Mouse (Mus musculus) left cerebral cortex, adult 11 months (tissue): ENCODE measurements around the gene Syna.

Experiments
- DNase-seq: peaks from one replicate; pipeline ENCODE4 v3.0.0; 2022; ENCODE audit warnings: low spot score

The Syna gene

DNA sequence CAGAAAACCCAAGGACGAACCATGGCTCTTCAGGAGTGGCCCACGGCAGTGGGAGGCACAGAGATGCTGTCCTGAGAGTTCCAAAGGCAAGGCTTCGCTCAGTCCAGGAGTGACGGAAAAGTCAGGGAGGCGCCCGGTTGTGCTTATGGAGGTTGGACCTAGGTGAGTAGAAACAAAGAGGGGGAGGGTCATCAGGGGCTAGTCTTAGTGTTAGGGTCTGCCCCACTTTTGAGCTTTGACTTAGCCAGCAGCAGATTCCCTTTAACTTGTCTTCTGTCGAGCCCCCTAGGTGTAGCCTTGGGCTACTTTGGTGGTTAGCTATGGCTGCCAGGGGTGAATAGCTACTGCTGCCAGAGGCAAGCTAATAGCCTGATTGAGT, at the start of gene Syna:
Gene Syna, minus strand, starts transcription at position 101 of the 379 bp plus-strand sequence.
- no peak for DNase-seq

DNA sequence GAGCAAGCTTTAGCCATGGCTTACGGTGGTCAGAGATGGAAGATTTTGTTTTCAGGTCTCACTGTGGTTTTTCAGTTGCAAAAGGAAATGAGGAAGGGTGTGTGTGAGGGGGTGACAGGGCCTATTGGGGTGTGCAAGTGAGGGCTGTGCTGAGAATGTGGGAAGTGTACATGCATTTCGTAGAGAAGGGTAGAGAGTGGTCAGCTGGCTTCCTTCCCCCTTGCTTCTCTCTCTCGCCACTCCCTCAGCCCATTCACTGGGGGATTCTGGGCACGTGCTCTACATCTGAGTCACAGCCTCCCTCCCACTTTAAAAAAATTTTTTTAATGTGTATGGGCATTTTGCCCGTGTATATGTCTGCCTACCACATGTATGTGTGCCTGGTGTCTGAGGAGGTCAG, 47.1 kb upstream of the Syna start:
- DNase-seq, result no peak

DNA sequence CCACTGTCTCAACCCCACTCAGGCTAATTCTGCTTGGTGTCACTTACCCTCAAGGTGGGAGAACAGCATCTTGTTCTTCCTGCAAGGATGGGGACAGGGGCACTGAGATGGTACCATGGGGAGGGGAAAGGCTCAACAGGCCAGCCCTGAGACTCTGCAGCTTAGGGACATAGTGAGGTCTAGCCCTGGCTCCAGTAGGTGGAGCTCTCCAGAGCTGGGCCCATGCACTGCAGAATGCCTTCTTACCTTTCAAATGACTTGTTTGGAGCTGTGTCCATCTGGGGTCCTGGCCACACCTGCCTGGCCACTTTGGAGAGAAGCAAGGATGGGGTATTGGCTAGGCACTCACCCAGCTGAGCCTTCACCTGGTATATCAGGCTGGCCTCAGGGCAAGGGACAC, 46.3 kb upstream of the Syna start:
- no peak for DNase-seq

DNA sequence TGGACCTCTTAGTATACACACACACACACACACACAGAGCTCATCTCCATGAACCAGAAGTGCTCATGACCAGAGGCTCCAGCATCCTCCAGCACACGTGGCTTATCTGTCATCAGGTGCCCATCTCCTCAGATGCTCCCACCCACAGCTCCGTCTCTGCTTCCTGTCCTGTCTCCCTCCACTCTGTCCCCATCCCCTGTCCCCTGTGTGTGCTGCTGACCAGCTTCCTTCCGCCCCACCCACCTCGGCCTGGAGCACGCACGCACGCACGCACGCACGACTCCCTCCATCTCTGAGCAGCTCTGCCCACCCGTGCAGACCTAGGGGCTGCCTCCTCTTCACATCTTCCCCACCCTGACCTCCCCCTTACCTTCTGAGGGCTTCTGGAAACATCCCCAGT, 44.4 kb upstream of the Syna start:
- DNase-seq, result no peak

DNA sequence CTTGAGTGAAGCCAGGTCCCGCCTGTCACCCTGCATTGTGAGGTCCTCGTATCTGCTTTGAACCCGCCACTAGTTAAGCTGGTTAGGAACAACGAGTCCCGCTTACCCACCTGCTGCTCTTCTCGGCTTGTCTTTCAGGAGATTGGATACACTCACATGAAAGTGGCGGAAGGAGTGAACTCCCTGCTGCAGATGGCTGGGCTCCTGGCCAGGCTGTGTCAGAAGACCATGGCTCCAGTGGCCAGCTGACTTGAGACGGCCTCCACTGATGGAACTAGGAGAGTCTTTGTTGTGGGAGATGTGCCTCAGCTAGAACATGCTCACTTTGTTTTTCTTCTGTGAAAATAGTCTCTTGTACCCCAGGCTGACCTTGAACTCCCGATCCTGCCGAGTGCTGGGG, 37.7 kb upstream of the Syna start:
- no peak for DNase-seq

DNA sequence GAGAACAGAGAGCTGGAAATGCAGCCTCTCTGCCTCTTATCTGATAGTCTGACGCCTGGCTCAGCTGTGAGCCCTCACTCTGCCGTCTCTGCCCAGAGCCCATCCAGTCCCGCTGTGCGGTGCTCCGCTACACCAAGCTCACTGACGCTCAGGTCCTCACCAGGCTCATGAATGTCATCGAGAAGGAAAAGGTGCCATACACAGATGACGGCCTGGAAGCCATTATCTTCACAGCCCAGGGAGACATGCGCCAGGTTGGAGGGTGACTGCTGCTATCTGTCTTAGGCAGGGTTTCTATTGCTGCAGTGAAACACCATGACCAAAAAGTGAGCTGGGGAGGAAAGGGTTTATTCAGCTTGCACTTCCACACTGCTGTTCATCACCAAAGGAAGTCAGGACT, 33.1 kb upstream of the Syna start:
- no peak for DNase-seq

DNA sequence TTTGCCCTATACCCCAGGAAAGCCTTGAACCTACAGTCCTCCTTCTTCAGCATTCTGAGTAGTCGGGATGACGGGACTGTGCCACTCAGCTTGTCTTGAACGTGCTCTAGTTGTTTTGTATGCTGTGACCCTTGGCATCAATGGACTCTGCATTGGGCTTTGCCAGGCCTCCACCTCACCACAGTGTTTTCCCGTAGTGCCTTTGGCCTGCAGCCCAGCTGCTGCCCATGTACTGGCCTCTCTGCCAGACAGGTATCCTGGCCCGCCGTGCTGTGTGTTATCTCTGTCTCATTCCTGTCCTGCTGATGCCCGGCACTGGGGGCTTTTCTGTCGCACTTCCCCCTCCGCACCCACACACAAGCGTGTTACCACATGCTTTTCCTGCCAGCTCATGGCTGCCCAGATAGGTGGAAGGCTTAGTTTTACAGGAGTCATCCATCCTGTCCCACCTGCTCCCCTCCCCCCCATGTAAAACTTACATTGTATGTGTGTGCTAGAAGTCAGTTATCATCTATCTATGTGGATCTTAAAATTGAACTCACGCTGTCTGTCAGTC, 32.1 kb upstream of the Syna start:
- DNase-seq, result no peak

DNA sequence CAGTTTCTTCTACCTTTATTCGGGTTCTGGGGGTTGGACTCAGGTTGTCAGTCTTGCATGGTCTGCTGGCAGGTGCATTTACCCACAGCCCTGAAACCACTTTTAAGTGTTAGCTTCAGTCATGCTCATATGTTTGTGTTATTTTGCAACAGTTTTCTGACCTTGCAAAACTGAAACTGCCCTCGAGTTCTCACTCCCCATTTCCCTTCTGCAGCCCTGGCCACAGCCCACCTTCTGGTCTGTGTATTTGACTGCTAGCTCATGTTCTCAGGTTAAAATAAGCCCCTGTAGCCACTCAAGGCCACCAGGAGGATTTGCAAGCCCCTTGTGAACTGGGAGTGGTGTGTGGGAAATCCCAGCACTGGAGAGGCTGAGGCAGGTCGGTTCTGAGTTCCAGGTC, 29.9 kb upstream of the Syna start:
- no peak for DNase-seq

DNA sequence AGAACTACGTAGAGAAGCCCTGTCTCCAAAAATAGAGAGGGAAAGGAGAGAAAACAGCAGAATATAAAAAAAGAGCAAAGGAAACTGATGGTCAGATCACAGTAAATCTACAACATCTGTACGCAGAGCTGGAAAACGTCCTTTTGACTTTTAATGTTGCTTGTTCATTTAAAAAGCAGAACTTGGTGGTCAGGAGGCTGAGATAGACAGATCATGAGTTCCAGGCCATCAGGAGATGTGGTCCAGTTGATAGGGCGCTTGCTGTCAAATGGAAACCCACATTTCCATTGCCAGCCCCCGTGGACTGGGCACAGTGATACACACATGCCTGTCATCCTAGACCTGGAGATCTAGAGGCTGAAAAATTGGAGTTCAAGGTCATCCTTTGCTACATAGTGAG, 24.8 kb upstream of the Syna start:
- DNase-seq, result no peak

DNA sequence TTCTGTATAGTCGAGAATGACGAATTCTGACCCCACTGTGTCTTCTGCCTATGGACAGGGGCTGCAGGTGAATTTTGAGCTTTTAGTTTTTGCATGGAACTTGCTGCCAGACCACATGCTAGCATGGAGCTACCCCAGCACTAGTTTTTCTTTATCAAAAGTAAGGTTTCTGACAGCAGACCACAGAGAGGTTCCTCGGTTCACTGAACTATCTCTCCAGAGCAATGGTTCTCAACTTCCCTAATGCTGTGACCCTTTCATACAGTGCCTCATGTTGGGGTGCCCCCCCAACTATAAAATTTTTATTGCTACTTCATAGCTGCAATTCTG, 23.9 kb upstream of the Syna start:
- DNase-seq, result no peak

DNA sequence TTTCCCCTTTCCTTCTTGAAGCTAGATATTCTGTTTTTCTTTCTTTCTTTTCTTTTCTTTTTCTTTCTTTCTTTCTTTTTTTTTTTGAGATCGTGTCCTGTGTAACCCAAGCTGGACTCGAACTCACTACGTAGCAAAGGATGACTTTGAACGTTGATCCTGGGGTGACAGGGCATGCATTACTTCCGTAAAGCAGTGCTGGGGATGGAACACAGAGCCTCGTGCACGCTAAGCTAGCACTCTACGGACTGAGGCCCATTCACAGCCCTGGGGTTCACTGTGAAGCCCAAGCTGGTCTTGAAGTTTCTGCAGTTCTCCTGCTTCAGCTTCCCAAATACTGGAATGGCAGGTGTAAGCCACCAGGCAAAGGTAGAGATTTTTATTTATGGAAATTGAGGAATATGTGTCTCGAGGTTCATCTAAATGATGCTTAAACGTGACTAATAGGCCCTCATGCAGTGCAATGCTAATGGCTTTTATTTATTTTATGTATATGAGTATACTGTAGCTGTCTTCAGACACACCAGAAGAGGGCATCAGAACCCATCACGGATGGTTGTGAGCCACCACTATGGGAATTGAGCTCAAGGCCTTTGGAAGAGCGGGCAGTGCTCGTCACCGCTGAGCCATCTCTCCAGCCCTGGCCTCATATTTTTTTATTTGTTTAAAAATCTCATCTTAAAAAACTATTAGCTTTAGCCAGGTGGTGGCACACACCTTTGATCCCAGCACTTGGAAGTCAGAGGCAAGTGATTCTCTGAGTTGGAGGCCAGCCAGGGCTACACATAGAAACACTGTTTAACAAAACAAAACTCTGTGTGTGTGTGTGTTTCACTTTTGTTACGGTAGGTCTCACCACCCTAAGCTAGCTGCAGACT, 23.3 kb upstream of the Syna start:
- DNase-seq, result no peak

DNA sequence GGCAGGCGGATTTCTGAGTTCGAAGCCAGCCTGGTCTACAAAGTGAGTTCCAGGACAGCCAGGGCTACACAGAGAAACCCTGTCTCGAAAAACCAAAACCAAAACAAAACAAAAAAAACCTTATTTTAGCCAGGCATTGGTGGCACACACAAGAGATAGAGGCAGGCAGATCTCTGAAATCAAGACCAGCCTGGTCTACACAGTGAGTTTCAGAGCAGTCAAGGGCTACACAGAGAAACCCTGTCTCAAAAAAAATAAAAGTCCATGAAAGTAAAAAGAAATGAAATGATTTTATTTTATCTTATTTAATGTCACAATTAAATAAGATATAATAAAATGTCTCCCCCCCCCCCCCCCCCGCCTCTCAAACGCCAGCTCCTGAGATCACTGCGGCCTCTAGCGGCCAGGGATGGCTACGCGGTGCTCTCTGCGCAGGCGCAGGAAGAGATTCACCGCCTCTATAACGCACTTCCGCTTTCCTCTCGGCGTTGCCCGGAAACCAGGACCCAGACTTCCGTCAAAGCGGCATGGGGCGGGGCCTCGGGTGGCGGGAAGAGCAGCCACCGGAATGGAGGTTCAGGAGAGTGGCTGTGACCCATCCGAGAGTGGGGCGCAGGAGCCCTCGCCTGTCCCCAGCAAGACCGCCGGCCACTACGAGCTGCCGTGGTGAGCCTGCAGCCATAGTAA, 22.4 kb upstream of the Syna start:
- peak; percentile 91 for DNase-seq

DNA sequence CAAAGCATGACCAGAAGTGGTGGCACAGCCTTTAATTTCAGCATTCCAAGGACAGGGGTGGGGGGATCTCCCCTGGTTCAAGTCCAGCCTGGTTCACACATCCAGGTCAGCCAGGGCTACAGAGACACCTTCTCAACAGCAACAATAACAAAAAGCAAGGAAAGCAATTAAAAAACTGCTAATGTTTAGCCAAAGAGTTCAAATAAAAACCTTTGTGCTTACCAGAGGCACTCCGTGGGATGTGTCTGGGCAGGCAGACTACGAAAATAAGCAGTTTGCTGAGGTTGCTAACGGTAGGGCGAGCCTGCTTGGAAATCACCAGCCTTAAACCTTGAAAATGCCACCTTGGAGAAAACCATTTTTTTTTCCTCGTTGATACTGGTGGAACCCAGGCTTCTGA, 21.2 kb upstream of the Syna start, which contains the start of gene Rfc2:
Gene Rfc2, plus strand, starts transcription at position 221 of the 400 bp plus-strand sequence.
- DNase-seq, result no peak

DNA sequence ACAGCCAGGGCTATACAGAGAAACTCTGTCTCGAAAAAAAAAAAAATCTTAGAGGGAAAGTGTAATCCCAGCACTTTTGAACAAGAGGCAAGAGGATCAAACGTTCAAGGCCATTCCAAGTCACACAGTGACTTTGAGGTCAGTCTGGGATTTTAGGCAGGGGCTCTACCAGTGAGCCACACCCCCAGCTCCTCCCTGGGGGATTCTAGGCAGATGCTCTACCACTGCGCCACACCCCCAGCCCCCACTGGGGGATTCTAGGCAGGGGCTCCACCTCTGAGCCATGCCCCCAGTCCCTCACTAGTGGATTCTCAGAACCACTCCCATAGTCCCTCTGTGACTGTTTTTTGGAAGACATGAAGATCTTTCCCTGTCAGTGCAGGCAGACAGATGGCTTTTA, 19.2 kb upstream of the Syna start:
- no peak for DNase-seq

DNA sequence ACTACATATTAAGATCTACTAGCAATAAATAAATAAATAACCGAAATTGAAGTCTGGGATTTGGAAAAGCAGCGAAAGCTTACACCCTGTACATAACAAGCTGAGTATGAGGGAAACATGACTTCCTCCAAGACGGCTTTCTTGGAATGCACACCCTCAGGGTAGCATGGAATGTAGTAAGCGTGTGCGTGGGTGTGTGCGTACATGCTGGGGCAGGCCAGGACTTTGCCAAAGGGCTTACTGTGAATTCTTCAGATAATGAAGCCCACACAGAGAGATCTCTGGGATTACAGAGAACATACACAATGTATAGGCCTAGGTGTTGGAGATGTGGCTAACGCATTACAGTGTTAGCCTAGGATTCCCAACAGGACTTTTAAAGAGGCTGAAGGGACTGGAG, 17.6 kb upstream of the Syna start:
- no peak for DNase-seq

DNA sequence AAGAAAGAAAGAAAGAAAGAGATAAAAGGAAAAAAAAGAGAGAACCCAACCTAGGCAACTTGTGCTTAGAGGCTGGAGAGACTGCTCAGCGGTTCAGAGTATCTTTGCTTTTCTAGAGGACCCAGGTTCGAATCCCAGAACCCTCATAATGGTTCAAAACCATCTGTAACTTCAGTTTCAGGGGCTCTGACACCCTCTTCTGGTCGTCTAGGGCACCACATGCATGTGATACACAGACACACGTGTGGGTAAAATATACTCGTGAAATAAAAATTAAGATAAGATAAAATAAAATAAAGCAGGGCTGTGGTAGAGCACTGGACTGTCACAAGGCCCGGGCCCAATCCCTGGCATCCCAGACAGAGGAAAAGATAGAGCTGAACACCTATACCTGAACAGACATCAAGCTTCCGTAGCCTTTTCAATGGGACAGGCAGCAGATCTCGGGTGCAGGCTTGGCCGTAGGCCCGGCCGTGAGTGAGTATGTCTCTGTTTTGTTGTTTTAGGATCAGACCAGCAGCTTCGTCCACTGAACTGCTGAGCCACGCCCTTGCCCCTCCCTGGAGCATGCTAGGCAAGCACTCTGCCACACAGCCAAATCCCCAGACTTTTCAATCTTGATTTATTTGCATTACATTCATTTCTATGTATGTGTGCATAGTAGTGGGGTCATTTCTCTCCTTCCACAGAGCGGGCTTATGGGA, 16.7 kb upstream of the Syna start:
- no peak for DNase-seq

DNA sequence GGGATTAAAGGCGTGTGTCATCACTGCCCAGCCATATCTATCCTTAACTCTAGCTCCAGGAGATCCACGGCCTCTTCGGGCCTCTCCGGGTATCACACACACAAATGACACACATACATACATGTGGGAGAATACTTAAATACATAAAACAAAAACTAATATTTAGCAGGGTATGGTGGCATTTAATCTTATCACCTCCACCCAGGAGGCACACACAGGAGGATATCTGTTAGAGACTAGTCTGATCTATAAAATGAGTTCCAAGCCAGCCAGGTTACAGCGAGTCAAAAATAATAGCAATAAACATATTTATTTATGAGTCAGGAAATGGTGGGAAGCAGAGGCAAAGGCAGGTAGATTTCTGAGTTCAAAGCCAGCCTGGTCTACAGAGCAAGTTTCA, 15.9 kb upstream of the Syna start:
- no peak for DNase-seq

DNA sequence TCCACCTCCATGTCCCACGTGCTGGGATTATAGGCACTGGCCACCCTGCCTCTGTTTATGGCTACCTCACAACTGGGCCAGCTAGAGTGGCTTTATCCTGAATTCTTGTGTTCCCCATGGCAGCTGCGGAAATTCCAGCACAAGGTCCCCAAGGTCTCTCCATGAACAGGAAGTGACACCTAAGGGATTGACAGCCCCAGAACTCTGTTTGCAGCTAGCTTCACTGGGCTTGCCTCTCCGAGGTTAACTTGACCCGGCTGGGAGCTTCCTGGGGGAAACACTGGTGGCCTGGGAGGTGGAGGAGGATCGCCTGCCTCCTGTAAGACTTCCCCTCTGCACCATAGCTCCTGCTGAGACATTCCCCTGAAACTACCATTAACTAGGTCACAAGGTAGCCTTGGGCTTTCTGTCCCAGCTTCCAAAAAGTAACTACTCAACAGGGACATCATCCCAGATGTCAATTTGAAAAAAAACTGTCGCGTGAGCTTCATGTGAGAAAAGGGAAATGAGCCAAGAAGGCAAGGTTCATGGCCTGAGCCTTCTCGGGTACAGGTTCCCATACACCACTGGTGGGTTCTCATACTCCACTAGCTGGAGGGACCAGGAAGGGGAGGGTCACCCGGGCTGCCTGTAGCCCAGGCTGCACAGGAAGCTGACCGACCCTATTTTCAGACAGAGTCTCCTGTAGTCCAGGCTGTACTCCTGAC, 12.7 kb upstream of the Syna start:
- no peak for DNase-seq

DNA sequence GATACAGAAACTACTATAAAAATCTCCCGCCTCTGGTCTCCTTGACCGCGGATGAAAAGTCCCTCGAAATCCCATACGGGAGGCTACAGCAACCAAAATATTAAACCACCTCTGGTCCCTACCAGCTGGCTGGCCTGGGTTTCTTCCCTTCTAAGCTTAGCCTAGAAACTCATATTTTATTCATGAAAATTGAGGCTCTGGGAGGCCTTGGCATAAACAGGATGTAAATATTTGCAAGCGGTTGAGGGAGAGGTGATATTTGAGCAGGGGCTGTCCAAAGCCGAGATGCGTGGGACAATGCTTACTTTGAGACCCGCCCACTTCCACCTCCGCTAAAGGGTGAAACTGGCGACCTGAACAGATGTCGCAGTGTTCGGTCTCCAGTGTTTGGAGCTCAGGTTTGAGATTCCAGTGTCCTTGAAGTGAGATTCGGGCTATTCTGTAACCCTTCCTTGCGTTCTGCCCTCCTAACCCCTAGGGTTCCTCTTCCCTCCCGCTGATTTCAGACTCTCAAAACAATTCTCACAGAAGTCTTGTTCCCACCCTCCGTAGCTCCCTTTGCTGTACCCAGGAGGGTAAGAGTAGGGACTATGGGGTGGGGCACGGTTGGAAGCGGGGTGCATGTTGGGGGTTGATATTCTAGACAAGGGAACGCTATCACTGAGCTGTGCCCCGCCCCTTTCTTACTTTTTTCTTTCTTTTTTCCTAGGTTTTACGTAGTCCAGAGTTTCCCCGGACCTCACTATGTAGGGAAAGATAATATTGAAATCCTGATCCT, 11.9 kb upstream of the Syna start:
- no peak for DNase-seq

DNA sequence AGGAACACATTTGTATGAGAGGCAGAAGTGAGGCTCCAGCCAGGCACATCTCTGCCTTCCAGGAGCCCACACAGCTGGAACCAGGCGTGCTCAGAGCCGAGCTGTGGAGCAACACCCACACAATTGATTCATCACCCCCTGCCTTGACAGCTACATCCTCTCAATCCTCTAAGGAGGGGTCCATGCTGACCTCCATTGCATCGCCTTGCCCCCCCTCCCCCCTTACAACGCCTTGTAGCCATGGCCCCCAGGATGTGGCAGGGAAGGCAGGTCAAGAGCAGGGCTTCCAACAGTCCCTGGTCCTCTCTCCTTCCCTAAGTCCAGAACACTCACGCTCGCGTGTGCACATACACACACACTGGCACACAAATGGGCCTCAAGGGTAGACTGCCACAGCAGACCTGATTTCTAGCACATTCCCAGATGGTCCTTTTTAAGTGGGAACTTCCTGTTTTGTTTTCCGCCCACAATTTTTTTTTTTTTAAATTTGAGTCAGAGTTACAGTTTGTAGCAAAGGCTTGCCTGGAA, 9.1 kb upstream of the Syna start:
- DNase-seq, result no peak

DNA sequence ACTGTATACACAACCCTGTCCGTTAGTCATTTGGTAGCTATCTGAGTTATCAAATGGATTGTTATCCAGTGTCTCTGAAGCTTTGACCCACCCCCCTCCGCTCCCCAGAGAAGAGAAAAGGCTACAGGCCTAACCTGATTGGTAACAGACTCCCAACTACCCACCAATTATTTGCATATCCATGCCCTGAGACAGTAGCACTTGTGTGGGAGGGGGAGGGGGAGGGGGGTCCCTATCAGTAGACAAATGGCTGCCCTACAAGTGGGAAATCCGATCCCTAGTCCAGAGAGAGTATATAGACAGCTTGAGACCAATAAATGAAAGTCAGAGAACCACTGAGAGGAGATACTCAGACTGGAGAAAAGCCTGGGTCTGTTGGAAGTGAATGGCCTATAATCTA, 8.1 kb upstream of the Syna start:
- no peak for DNase-seq
